In genomic region chr12:80834156-80834900, GRCm38 (mm10) we compare ENCODE assay signal across 9 mouse cellular contexts. TPM values are rescaled to one million over a fixed set of nuclear protein-coding genes. Genes with fewer than 3 reads are reported as not detected.
DNase-seq lines count a peak whose midpoint lies in the region; ATAC-seq and TF ChIP-seq lines count a peak whose summit lies in the region.
"Had no signal": no experiment of that assay in that cellular context is flagged by ENCODE, and none has a peak within 500 bp of the region (broad histone marks: within the 10 kb centered on the region; RNA-seq: fewer than 3 reads in every experiment).

No protein-coding gene starts in this region.

- H3K27me3 ChIP-seq in kidney, embryonic 16.5 days (ENCODE audit: insufficient read depth, low read length) = no peaks in the 10 kb centered on the region
- no peaks in the 10 kb centered on the region for H3K27me3 ChIP-seq in intestine, postnatal 0 days (replicated peaks; ENCODE audit: control insufficient read depth, insufficient read depth, low read length)
- H3K27me3 ChIP-seq: CH12.LX had no signal

- peaks cover 14% of the 10 kb centered on the region for H3K4me1 ChIP-seq in kidney, embryonic 16.5 days (ENCODE audit: insufficient read depth, low read length)
- H3K4me1 ChIP-seq in bone marrow macrophage, adult 2 months (ENCODE audit: control insufficient read depth, insufficient read depth, low read length) = peaks cover 68% of the 10 kb centered on the region
- peaks cover 33% of the 10 kb centered on the region for H3K4me1 ChIP-seq in intestine, postnatal 0 days (replicated peaks; ENCODE audit: control insufficient read depth, insufficient read depth, low read length)

- no peaks in the 10 kb centered on the region for H3K36me3 ChIP-seq in kidney, embryonic 16.5 days (ENCODE audit: insufficient read depth, low read length)
- 0 out of 2 replicates have a peak, but pooled peaks cover 4% of the 10 kb centered on the region for H3K36me3 ChIP-seq in intestine, postnatal 0 days (ENCODE audit: control insufficient read depth, insufficient read depth)

- TF ChIP-seq POLR2A in bone marrow macrophage, adult 2 months (IDR thresholded peaks at IDR 0.05; ENCODE audit: borderline replicate concordance, low read depth, low read length) = no peak

- no peak overlapping the region for H3K4me3 ChIP-seq in kidney, embryonic 16.5 days (ENCODE audit: low read length)
- no peak overlapping the region for H3K4me3 ChIP-seq in bone marrow macrophage, adult 2 months (ENCODE audit: insufficient read depth, low read length)
- no peak overlapping the region for H3K4me3 ChIP-seq in intestine, postnatal 0 days (ENCODE audit: low read depth, low read length)

- ATAC-seq in kidney, embryonic 16.5 days (ENCODE audit: low FRiP score, low TSS enrichment) = no peak
- peak; percentile 39; the same call in 1 of the 2 replicates for ATAC-seq in intestine, postnatal 0 days

- H3K27ac ChIP-seq in kidney, embryonic 16.5 days (ENCODE audit: low read length) = no peak overlapping the region
- H3K27ac ChIP-seq in bone marrow macrophage, adult 2 months (ENCODE audit: insufficient read depth, low read depth, low read length) = peak overlapping the region; percentile 84
- H3K27ac ChIP-seq in intestine, postnatal 0 days (ENCODE audit: low read depth, low read length) = 0 out of 2 replicates have a peak overlapping the region, but pooled peaks have one; percentile 15

- no peak overlapping the region for H3K9ac ChIP-seq in kidney, embryonic 16.5 days (replicated peaks; ENCODE audit: low read length)
- no peak overlapping the region for H3K9ac ChIP-seq in intestine, postnatal 0 days (ENCODE audit: low read depth, low read length)

- no peak for TF ChIP-seq CTCF in bone marrow macrophage, adult 2 months (IDR thresholded peaks at IDR 0.05; ENCODE audit: low read depth, low read length)
- no peak for TF ChIP-seq CTCF in intestine, postnatal 0 days (IDR thresholded peaks at IDR 0.05; ENCODE audit: low read depth)

- no peaks in the 10 kb centered on the region for H3K9me3 ChIP-seq in kidney, embryonic 16.5 days (ENCODE audit: low read length)
- no peaks in the 10 kb centered on the region for H3K9me3 ChIP-seq in intestine, postnatal 0 days (ENCODE audit: control insufficient read depth)

- H3K4me2 ChIP-seq in kidney, embryonic 16.5 days (replicated peaks; ENCODE audit: low read depth, low read length) = no peak overlapping the region
- H3K4me2 ChIP-seq in intestine, postnatal 0 days (replicated peaks; ENCODE audit: low read depth) = no peak overlapping the region

- WGBS in kidney, embryonic 16.5 days = 94% methylated on average over 3 of the region's 3 CpGs
- 70% methylated on average over 3 of the region's 3 CpGs for WGBS in intestine, postnatal 0 days

- DNase-seq in kidney, adult 11 months = peak; percentile 65
- peak; percentile 38 for DNase-seq in lung, postnatal 10 days
- DNase-seq in retina, embryonic 14.5 days (ENCODE audit: low spot score) = no peak
- DNase-seq in thymus, postnatal 4 days = no peak
- no peak for DNase-seq in heart, postnatal 4 days

RNA-seq across cellular contexts. Expression of gene Susd6, which starts 44.0 kb away (rescaled TPM):
- polyA plus RNA-seq in kidney, embryonic 16.5 days (2015; fragmentation: Nextera tagmentation; extraction: Ambion mirVana) = 17.1 and 19.5 TPM in 2 replicates
- 144 and 157 TPM in 2 replicates for polyA plus RNA-seq in bone marrow macrophage, adult 2 months (2012; ENCODE audit: insufficient read depth, insufficient read length, missing spikeins)
- polyA plus RNA-seq in intestine, postnatal 0 days (2015; fragmentation: Nextera tagmentation; extraction: Ambion mirVana) = 16.9 and 17.6 TPM in 2 replicates
- 10 to 100 TPM; 46.3 to 49.6 TPM for total RNA-seq in heart, postnatal 4 days (2021)

Comparison
In these comparisons a context has a peak if more than half of its experiments do, and no peak if none do; other contexts are left out.
1. DNase-seq: peak in kidney, adult 11 months (single experiment) and lung, postnatal 10 days (single experiment); none in retina, embryonic 14.5 days (single experiment), thymus, postnatal 4 days (single experiment) and heart, postnatal 4 days (single experiment).